8 mouse cellular contexts compared by ENCODE assay signal in genomic region chr17:29081618-29082381, GRCm38 (mm10). TPM values are rescaled to one million over a fixed set of nuclear protein-coding genes. Genes with fewer than 3 reads are reported as not detected.
DNase-seq lines count a peak whose midpoint lies in the region; ATAC-seq lines count a peak whose summit lies in the region.

No protein-coding gene starts in this region.

- no peak for ATAC-seq in heart, embryonic 12.5 days (ENCODE audit: insufficient number of reproducible peaks, low FRiP score)
- peak; percentile 84 for ATAC-seq in CD4-positive, CD25-positive, alpha-beta regulatory T cell, adult 4 months
- ATAC-seq in erythroblast, adult 5-6 weeks (replicated peaks; ENCODE audit: low FRiP score, poor library complexity, severe bottlenecking) = peak; percentile 41; the same call in 1 of the 2 replicates
- no peak for ATAC-seq in limb, embryonic 11.5 days (ENCODE audit: insufficient number of reproducible peaks, low FRiP score, low TSS enrichment, low read depth)
- ATAC-seq in neural tube, embryonic 12.5 days (ENCODE audit: low FRiP score, low read depth) = no peak
- no peak for ATAC-seq in monocyte, adult 5-6 weeks (replicated peaks; ENCODE audit: insufficient number of reproducible peaks, low FRiP score, low TSS enrichment, poor library complexity, severe bottlenecking)

- no peaks in the 10 kb centered on the region for H3K9me3 ChIP-seq in heart, embryonic 12.5 days (replicated peaks)
- 0 out of 2 replicates have a peak, but pooled peaks cover 2% of the 10 kb centered on the region for H3K9me3 ChIP-seq in limb, embryonic 11.5 days (ENCODE audit: control insufficient read depth, low read length)
- H3K9me3 ChIP-seq in neural tube, embryonic 12.5 days = peaks cover 4% of the 10 kb centered on the region; the same call in 1 of the 2 replicates

- peak overlapping the region; percentile 45 for H3K4me2 ChIP-seq in heart, embryonic 12.5 days
- peak overlapping the region; percentile 13 for H3K4me2 ChIP-seq in limb, embryonic 11.5 days (ENCODE audit: low read depth, severe bottlenecking)
- H3K4me2 ChIP-seq in neural tube, embryonic 12.5 days (replicated peaks) = peak overlapping the region; percentile 46

- 15% methylated on average over 21 of the region's 21 CpGs for WGBS in heart, embryonic 12.5 days
- 4% methylated on average over 21 of the region's 21 CpGs for WGBS in limb, embryonic 11.5 days
- WGBS in neural tube, embryonic 12.5 days = 5% methylated on average over 21 of the region's 21 CpGs

- intact Hi-C loops in heart, postnatal 25 days (cut with DNase I) = no loop called here

- DNase-seq in heart, postnatal 25 days (ENCODE audit: low spot score) = no peak
- peak; percentile 33 for DNase-seq in limb, embryonic 11.5 days (ENCODE audit: low spot score)
- no peak for DNase-seq in urinary bladder, postnatal 14 days (ENCODE audit: low spot score)

- H3K9ac ChIP-seq in heart, embryonic 12.5 days = 0 out of 2 replicates have a peak overlapping the region, but pooled peaks have one; percentile 18
- H3K9ac ChIP-seq in limb, embryonic 11.5 days (ENCODE audit: low read length) = no peak overlapping the region
- peak overlapping the region; percentile 35; the same call in 1 of the 2 replicates for H3K9ac ChIP-seq in neural tube, embryonic 12.5 days

- peaks cover 36% of the 10 kb centered on the region for H3K4me1 ChIP-seq in heart, embryonic 12.5 days (replicated peaks)
- peaks cover 8% of the 10 kb centered on the region; the same call in 1 of the 2 replicates for H3K4me1 ChIP-seq in limb, embryonic 11.5 days (ENCODE audit: control insufficient read depth, insufficient read depth, low read length)
- H3K4me1 ChIP-seq in neural tube, embryonic 12.5 days = peaks cover 22% of the 10 kb centered on the region

- H3K36me3 ChIP-seq in heart, embryonic 12.5 days = no peaks in the 10 kb centered on the region
- no peaks in the 10 kb centered on the region for H3K36me3 ChIP-seq in limb, embryonic 11.5 days (ENCODE audit: control insufficient read depth, insufficient read depth, low read length)
- no peaks in the 10 kb centered on the region for H3K36me3 ChIP-seq in neural tube, embryonic 12.5 days

- no peak overlapping the region for H3K27ac ChIP-seq in heart, embryonic 12.5 days (ENCODE audit: poor library complexity, severe bottlenecking)
- H3K27ac ChIP-seq in limb, embryonic 11.5 days (replicated peaks; ENCODE audit: low read depth, low read length) = no peak overlapping the region
- H3K27ac ChIP-seq in neural tube, embryonic 12.5 days = no peak overlapping the region

- H3K4me3 ChIP-seq in heart, embryonic 12.5 days = peak overlapping the region; percentile 16; the same call in 1 of the 2 replicates
- no peak overlapping the region for H3K4me3 ChIP-seq in limb, embryonic 11.5 days (ENCODE audit: low read depth, low read length)
- H3K4me3 ChIP-seq in neural tube, embryonic 12.5 days = no peak overlapping the region

- H3K27me3 ChIP-seq in heart, embryonic 12.5 days (replicated peaks) = peaks cover 18% of the 10 kb centered on the region
- peaks cover 17% of the 10 kb centered on the region for H3K27me3 ChIP-seq in limb, embryonic 11.5 days (ENCODE audit: control insufficient read depth, insufficient read depth, low read length)
- H3K27me3 ChIP-seq in neural tube, embryonic 12.5 days (replicated peaks) = peaks cover 18% of the 10 kb centered on the region

RNA-seq across cellular contexts. Expression of gene Cdkn1a, which starts 9.0 kb away (rescaled TPM):
- 43.2 and 45.3 TPM in 2 replicates for polyA plus RNA-seq in heart, embryonic 12.5 days (2016; fragmentation: Nextera tagmentation; extraction: Ambion mirVana)
- total RNA-seq in heart, postnatal 25 days (2021) = 100 to 1,000 TPM in 1 of 2 experiments, 10 to 100 TPM in 1; 30.1 to 102 TPM
- polyA plus RNA-seq in CD4-positive, CD25-positive, alpha-beta regulatory T cell, adult 4 months (2017; shearing (Covaris generic)) = 1 to 10 TPM; 2.5 to 4.6 TPM
- total RNA-seq in erythroblast, adult 5-6 weeks (2015; ENCODE audit: low replicate concordance) = 0.63 and 4.6 TPM in 2 replicates
- total RNA-seq in erythroblast, adult 5-6 weeks (2017; ENCODE audit: low replicate concordance) = 0.34 and 0.42 TPM in 2 replicates
- polyA plus RNA-seq in limb, embryonic 11.5 days (2014; fragmentation: Nextera tagmentation; extraction: Ambion mirVana) = 40.7 and 41.5 TPM in 2 replicates
- 34.8 and 41.6 TPM in 2 replicates for polyA plus RNA-seq in neural tube, embryonic 12.5 days (2016; fragmentation: Nextera tagmentation; extraction: Ambion mirVana)
- 10.7 to 29.2 TPM (median 15.7 TPM) in 3 replicates for total RNA-seq in monocyte, adult 5-6 weeks (2017)

RNA-seq across cellular contexts. Expression of gene Rab44, which starts 32.1 kb away (rescaled TPM):
- 0.13 TPM in 1 of 2 replicates, not detected in the other for polyA plus RNA-seq in heart, embryonic 12.5 days (2016; fragmentation: Nextera tagmentation; extraction: Ambion mirVana)
- total RNA-seq in heart, postnatal 25 days (2021) = under 1 TPM; 0.13 to 0.39 TPM
- not detected for polyA plus RNA-seq in CD4-positive, CD25-positive, alpha-beta regulatory T cell, adult 4 months (2017; shearing (Covaris generic))
- total RNA-seq in erythroblast, adult 5-6 weeks (2015; ENCODE audit: low replicate concordance) = 34.8 and 43.7 TPM in 2 replicates
- 31.5 and 38.7 TPM in 2 replicates for total RNA-seq in erythroblast, adult 5-6 weeks (2017; ENCODE audit: low replicate concordance)
- 0.16 TPM in 1 of 2 replicates, not detected in the other for polyA plus RNA-seq in limb, embryonic 11.5 days (2014; fragmentation: Nextera tagmentation; extraction: Ambion mirVana)
- polyA plus RNA-seq in neural tube, embryonic 12.5 days (2016; fragmentation: Nextera tagmentation; extraction: Ambion mirVana) = 0.30 and 0.42 TPM in 2 replicates
- 19.9 to 98.4 TPM (median 83.3 TPM) in 3 replicates for total RNA-seq in monocyte, adult 5-6 weeks (2017)

RNA-seq across cellular contexts. Expression of gene Srsf3, which starts 49.4 kb away (rescaled TPM):
- polyA plus RNA-seq in heart, embryonic 12.5 days (2016; fragmentation: Nextera tagmentation; extraction: Ambion mirVana) = 406 and 412 TPM in 2 replicates
- total RNA-seq in heart, postnatal 25 days (2021) = 10 to 100 TPM; 68.9 to 75.4 TPM
- polyA plus RNA-seq in CD4-positive, CD25-positive, alpha-beta regulatory T cell, adult 4 months (2017; shearing (Covaris generic)) = 100 to 1,000 TPM; 232 to 397 TPM
- 154 and 174 TPM in 2 replicates for total RNA-seq in erythroblast, adult 5-6 weeks (2015; ENCODE audit: low replicate concordance)
- 208 and 211 TPM in 2 replicates for total RNA-seq in erythroblast, adult 5-6 weeks (2017; ENCODE audit: low replicate concordance)
- polyA plus RNA-seq in limb, embryonic 11.5 days (2014; fragmentation: Nextera tagmentation; extraction: Ambion mirVana) = 872 and 879 TPM in 2 replicates
- polyA plus RNA-seq in neural tube, embryonic 12.5 days (2016; fragmentation: Nextera tagmentation; extraction: Ambion mirVana) = 642 and 679 TPM in 2 replicates
- 679 to 753 TPM (median 702 TPM) in 3 replicates for total RNA-seq in monocyte, adult 5-6 weeks (2017)

Comparison
In these comparisons a context has a peak if more than half of its experiments do, and no peak if none do; other contexts are left out.
1. ATAC-seq: peak in CD4-positive, CD25-positive, alpha-beta regulatory T cell, adult 4 months (single experiment) and erythroblast, adult 5-6 weeks (single experiment); none in heart, embryonic 12.5 days (single experiment), limb, embryonic 11.5 days (single experiment), neural tube, embryonic 12.5 days (single experiment) and monocyte, adult 5-6 weeks (single experiment).
2. Peak in every context shown above with its lines, with median percentiles within 50 percentile points of each other: H3K4me2 ChIP-seq.